Mouse (Mus musculus) MEL (cell line): ENCODE measurements at regions not wholly inside any gene's neighbourhood (a gene's known extent, or its start where the extent isn't known, plus 50 kb on each side); places are given as distances from the start of the nearest gene placed in this dataset.

Experiments
- DNase-seq: peaks from one replicate; pipeline ENCODE4 v3.0.0; 2011; ENCODE audit warnings: low read depth, low spot score
- H3K27ac ChIP-seq: 2 replicates; pipeline ENCODE4 v1.5.1; 2012; ENCODE audit warnings: low read depth, mild to moderate bottlenecking, control low read depth, low read length, moderate library complexity; ENCODE audit not compliant: control insufficient read depth
- H3K27me3 ChIP-seq, 2 experiments: fragments of 150-350 bp in 1 of 2; sonication (generic) in 1 of 2; 2 replicates each; pipeline ENCODE4 v1.6.1; 2012; ENCODE audit warnings: low read length in 2 of 2, mild to moderate bottlenecking in 2 of 2, improper control_type of control experiment in 1 of 2, moderate library complexity in 1 of 2; ENCODE audit not compliant: insufficient read depth in 2 of 2, control insufficient read depth in 1 of 2
- H3K36me3 ChIP-seq, 2 experiments: 2 replicates each; pipeline ENCODE4 v1.6.1; 2012 to 2014; ENCODE audit warnings: low read length in 2 of 2, improper control_type of control experiment in 1 of 2, inconsistent platforms in 1 of 2, mild to moderate bottlenecking in 1 of 2; ENCODE audit not compliant: insufficient read depth in 2 of 2, control insufficient read depth in 1 of 2
- H3K4me1 ChIP-seq, 2 experiments: fragments of 150-350 bp in 1 of 2; sonication (generic) in 1 of 2; 2 replicates each; pipeline ENCODE4 v1.6.1; 2012; ENCODE audit warnings: low read length in 2 of 2, improper control_type of control experiment in 1 of 2, mild to moderate bottlenecking in 1 of 2; ENCODE audit not compliant: insufficient read depth in 2 of 2, control insufficient read depth in 1 of 2
- H3K4me3 ChIP-seq, 2 experiments: fragments of 150-350 bp in 1 of 2; sonication (generic) in 1 of 2; 2 replicates each; pipeline ENCODE4 v1.5.1; 2012; ENCODE audit warnings: low read depth in 2 of 2, low read length in 2 of 2, mild to moderate bottlenecking in 2 of 2, moderate library complexity in 2 of 2, control low read depth in 1 of 2, improper control_type of control experiment in 1 of 2; ENCODE audit not compliant: control insufficient read depth in 1 of 2, insufficient read depth in 1 of 2
- H3K79me2 ChIP-seq: 2 replicates; pipeline ENCODE4 v1.6.1; 2012; ENCODE audit warnings: mild to moderate bottlenecking, low read length, moderate library complexity; ENCODE audit not compliant: control insufficient read depth, poor library complexity, insufficient read depth
- H3K9ac ChIP-seq: 2 replicates; pipeline ENCODE4 v1.6.1; 2012; ENCODE audit warnings: low read depth, mild to moderate bottlenecking, control low read depth, low read length, moderate library complexity; ENCODE audit not compliant: control insufficient read depth, poor library complexity, severe bottlenecking
- H3K9me3 ChIP-seq: fragments of 150-350 bp; sonication (generic); replicated peaks from 2 replicates; pipeline ENCODE4 v1.6.1; 2012; ENCODE audit warnings: mild to moderate bottlenecking, low read length, improper control_type of control experiment, moderate library complexity; ENCODE audit not compliant: insufficient read depth
- GATA1 ChIP-seq: IDR thresholded peaks from 2 replicates; pipeline ENCODE4 v1.6.1; 2011; ENCODE audit warnings: low read depth, low read length, improper control_type of control experiment
- HCFC1 ChIP-seq: IDR thresholded peaks from 2 replicates; pipeline ENCODE4 v1.6.1; 2012; ENCODE audit warnings: low read depth, mild to moderate bottlenecking, inconsistent platforms, low read length, improper control_type of control experiment, moderate library complexity
- JUND ChIP-seq: IDR thresholded peaks from 2 replicates; pipeline ENCODE4 v1.6.1; 2011; ENCODE audit warnings: low read depth, mild to moderate bottlenecking, improper control_type of control experiment, low read length
- MAFK ChIP-seq: IDR thresholded peaks from 2 replicates; pipeline ENCODE4 v1.6.1; 2011; ENCODE audit warnings: low read depth, mild to moderate bottlenecking, low read length, improper control_type of control experiment, borderline replicate concordance
- MXI1 ChIP-seq: IDR thresholded peaks from 2 replicates; pipeline ENCODE4 v1.6.1; 2011; ENCODE audit warnings: mild to moderate bottlenecking, low read depth, low read length, improper control_type of control experiment
- MYB ChIP-seq: IDR thresholded peaks from 2 replicates; pipeline ENCODE4 v1.6.1; 2011; ENCODE audit warnings: mild to moderate bottlenecking, low read depth, low read length, improper control_type of control experiment
- POLR2A ChIP-seq, 2 experiments: IDR thresholded peaks; 2 replicates each; pipeline ENCODE4 v1.6.1; 2011 to 2012; ENCODE audit warnings: low read length in 2 of 2, mild to moderate bottlenecking in 2 of 2, control low read depth in 1 of 2, improper control_type of control experiment in 1 of 2, low read depth in 1 of 2, moderate library complexity in 1 of 2; ENCODE audit not compliant: control insufficient read depth in 1 of 2, insufficient read depth in 1 of 2, poor library complexity in 1 of 2
- POLR2AphosphoS2 ChIP-seq: IDR thresholded peaks from 2 replicates; pipeline ENCODE4 v1.6.1; 2011; ENCODE audit warnings: low read length, improper control_type of control experiment
- POLR2AphosphoS5 ChIP-seq: IDR thresholded peaks from 2 replicates; pipeline ENCODE4 v1.6.1; 2012; ENCODE audit warnings: low read depth, borderline replicate concordance, mild to moderate bottlenecking, inconsistent platforms, low read length, moderate library complexity, mixed read lengths
- SIN3A ChIP-seq: IDR thresholded peaks from 2 replicates; pipeline ENCODE4 v1.6.1; 2012; ENCODE audit warnings: low read length, improper control_type of control experiment, inconsistent platforms
- SMC3 ChIP-seq: IDR thresholded peaks from 2 replicates; pipeline ENCODE4 v1.6.1; 2011; ENCODE audit warnings: low read depth, low read length, improper control_type of control experiment
- TAL1 ChIP-seq: IDR thresholded peaks from 2 replicates; pipeline ENCODE4 v1.6.1; 2012; ENCODE audit warnings: mild to moderate bottlenecking, inconsistent platforms, low read length, moderate library complexity, mixed read lengths
- TBP ChIP-seq: IDR thresholded peaks from 2 replicates; pipeline ENCODE4 v1.8.0; 2011; ENCODE audit warnings: low read depth, low read length, improper control_type of control experiment
- UBTF ChIP-seq: IDR thresholded peaks from 2 replicates; pipeline ENCODE4 v1.6.1; 2012; ENCODE audit warnings: low read depth, mild to moderate bottlenecking, inconsistent platforms, low read length, improper control_type of control experiment, moderate library complexity, borderline replicate concordance; ENCODE audit not compliant: insufficient read depth
- ZC3H11A ChIP-seq: IDR thresholded peaks from 2 replicates; pipeline ENCODE4 v1.6.1; 2012; ENCODE audit warnings: low read depth, mild to moderate bottlenecking, inconsistent platforms, low read length, improper control_type of control experiment
- ZNF384 ChIP-seq: IDR thresholded peaks from 2 replicates; pipeline ENCODE4 v1.6.1; 2012; ENCODE audit warnings: low read depth, mild to moderate bottlenecking, inconsistent platforms, low read length, improper control_type of control experiment

DNA sequence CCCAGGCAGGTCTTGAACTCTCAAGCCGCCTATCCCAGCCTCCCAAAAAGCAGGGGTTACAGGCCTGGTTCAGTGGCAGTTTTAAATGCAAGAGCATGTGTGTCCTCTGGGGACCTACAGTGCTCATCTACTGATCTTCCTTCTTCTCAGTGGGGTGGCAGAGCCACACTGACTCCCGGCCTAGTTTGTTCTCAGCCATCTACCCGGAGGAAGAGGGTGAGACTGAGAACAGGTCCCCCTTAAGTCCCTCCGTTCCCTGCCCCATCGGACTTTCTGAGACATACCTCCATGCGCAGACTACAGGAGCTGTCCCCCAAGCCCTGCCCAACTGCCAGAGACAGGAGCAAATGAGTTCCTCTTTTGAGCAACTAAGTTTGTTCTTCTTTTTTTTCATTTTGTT is 66.5 kb downstream of the Zfp36l2 start:
- no peaks in the 10 kb centered on the region for H3K27me3 ChIP-seq
- peak overlapping the region; percentile 69 for H3K9ac ChIP-seq
- peak; percentile 20; the same call in 1 of the 2 replicates for TF ChIP-seq TBP
- TF ChIP-seq POLR2AphosphoS2, result no peak
- no peak for TF ChIP-seq HCFC1
- no peak for TF ChIP-seq JUND
- TF ChIP-seq POLR2A (IDR thresholded peaks at IDR 0.05; ENCODE audit: control insufficient read depth in 1 of 2, insufficient read depth in 1 of 2, low read depth in 1 of 2, low read length in 2 of 2, poor library complexity in 1 of 2), result peak; percentile 28 to 66; a peak in 2 of 4 replicates
- peak; percentile 90 for DNase-seq
- no peaks in the 10 kb centered on the region for H3K9me3 ChIP-seq
- H3K4me1 ChIP-seq, result peaks cover 12 to 47% of the 10 kb centered on the region in 2 experiments
- peak overlapping the region; percentile 90 for H3K27ac ChIP-seq
- peaks cover 5% of the 10 kb centered on the region; the same call in 1 of the 2 replicates for H3K79me2 ChIP-seq
- H3K4me3 ChIP-seq, result peak overlapping the region in 1 of 2 experiments; percentile 41; a peak in 2 of 4 replicates
- peaks cover 0 to 35% of the 10 kb centered on the region in 2 experiments; a peak in 2 of 4 replicates for H3K36me3 ChIP-seq

GRCm38 (mm10) chr17:84119221-84120017 is 68.3 kb downstream of the Zfp36l2 start:
- Histone ChIP-seq H3K9ac (peak overlapping the region; percentile 66), H3K4me3 (no peak overlapping the region), H3K27ac (peak overlapping the region; percentile 93), H3K36me3 (peaks cover 0 to 48% of the 10 kb centered on the region in 2 experiments; a peak in 2 of 4 replicates), H3K4me1 (peaks cover 17 to 63% of the 10 kb centered on the region in 2 experiments), H3K9me3 (no peaks in the 10 kb centered on the region), H3K27me3 (no peaks in the 10 kb centered on the region), H3K79me2 (peaks cover 6% of the 10 kb centered on the region)
- DNase-seq, result peak; percentile 75
- TF ChIP-seq MAFK (no peak), ZC3H11A (no peak), SMC3 (no peak), MYB (no peak), ZNF384 (no peak), HCFC1 (no peak), POLR2AphosphoS5 (peak; percentile 99), POLR2A (IDR thresholded peaks at IDR 0.05; ENCODE audit: control insufficient read depth in 1 of 2, insufficient read depth in 1 of 2, low read depth in 1 of 2, low read length in 2 of 2, poor library complexity in 1 of 2) (peak; percentile 13 to 36; a peak in 2 of 4 replicates), POLR2AphosphoS2 (no peak), MXI1 (no peak), UBTF (no peak), TAL1 (peak; percentile 48), TBP (peak; percentile 64; the same call in 1 of the 2 replicates), GATA1 (peak; percentile 41; the same call in 1 of the 2 replicates), SIN3A (no peak)
